21 mouse cellular contexts compared by ENCODE assay signal in the genomic region with DNA sequence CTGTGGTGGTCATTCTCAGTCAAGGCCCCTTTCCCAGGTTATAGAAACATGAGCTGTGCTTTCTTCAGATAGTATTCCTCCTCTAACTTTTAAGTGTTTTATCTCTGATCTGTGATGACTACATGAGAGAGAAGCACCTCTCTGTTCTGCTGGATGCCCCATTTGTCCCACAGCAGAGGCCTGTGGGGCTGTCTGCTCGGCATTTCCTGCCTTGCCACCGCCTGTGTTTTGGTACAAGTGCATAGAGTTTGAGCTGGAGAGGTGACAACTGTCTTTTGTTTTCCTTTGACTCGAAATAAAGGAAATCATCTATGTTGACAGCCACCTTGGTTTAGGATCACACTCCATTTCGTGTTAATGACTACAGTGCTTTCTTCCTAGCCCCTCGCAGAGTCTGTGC. TPM values are rescaled to one million over a fixed set of nuclear protein-coding genes. Genes with fewer than 3 reads are reported as not detected.
"Had no signal": no experiment of that assay in that cellular context is flagged by ENCODE, and none has a peak within 500 bp of the region (broad histone marks: within the 10 kb centered on the region; RNA-seq: fewer than 3 reads in every experiment).

No protein-coding gene starts in this region.

- H3K4me1 ChIP-seq: kidney, embryonic 15.5 days; liver, embryonic 13.5 days had no signal

- H3K4me3 ChIP-seq: kidney, embryonic 15.5 days; left cerebral cortex, adult 2 months; liver, embryonic 13.5 days; neural tube, embryonic 12.5 days; neural tube, embryonic 15.5 days had no signal

- H3K27ac ChIP-seq: kidney, embryonic 15.5 days; left cerebral cortex, adult 2 months; liver, embryonic 13.5 days; neural tube, embryonic 12.5 days; neural tube, embryonic 15.5 days; stomach, postnatal 0 days had no signal

- H3K27me3 ChIP-seq: kidney, embryonic 15.5 days; liver, embryonic 13.5 days; neural tube, embryonic 12.5 days; neural tube, embryonic 15.5 days had no signal

- DNase-seq: kidney, adult 11 months; kidney, adult 8-10 months; kidney, postnatal 10 days; kidney, postnatal 36 days; layer of hippocampus, postnatal 36 days; liver, embryonic 13.5 days; lung, adult 2 months; lung, postnatal 14 days; lung, postnatal 4 days; midbrain, embryonic 14.5 days; right cerebral cortex, adult 18-20 months; right cerebral cortex, postnatal 14 days; right cerebral cortex, postnatal 4 days; spleen, adult 18-20 months had no signal

- H3K4me2 ChIP-seq: kidney, embryonic 15.5 days; liver, embryonic 13.5 days; midbrain, embryonic 11.5 days; neural tube, embryonic 12.5 days; neural tube, embryonic 15.5 days had no signal

- H3K9me3 ChIP-seq: kidney, embryonic 15.5 days; liver, embryonic 13.5 days; neural tube, embryonic 12.5 days; neural tube, embryonic 15.5 days had no signal

- H3K9ac ChIP-seq: kidney, embryonic 15.5 days; liver, embryonic 13.5 days; neural tube, embryonic 12.5 days; neural tube, embryonic 15.5 days had no signal

RNA-seq across cellular contexts. Expression of gene Ston1, which starts 22.7 kb away (rescaled TPM):
- total RNA-seq: megakaryocyte progenitor cell, adult 5-6 weeks had no signal
